Mouse (Mus musculus) lung, postnatal 0 days (tissue): ENCODE measurements around the gene Ppp2r3c.

Experiments
- CTCF ChIP-seq: IDR thresholded peaks from 2 replicates; pipeline ENCODE4 v1.5.1; 2016; ENCODE audit warnings: antibody characterized with exemption, mild to moderate bottlenecking
- EP300 ChIP-seq: IDR thresholded peaks from 2 replicates; pipeline ENCODE4 v1.6.1; 2016; ENCODE audit warnings: antibody characterized with exemption, mild to moderate bottlenecking, control low read depth

DNA sequence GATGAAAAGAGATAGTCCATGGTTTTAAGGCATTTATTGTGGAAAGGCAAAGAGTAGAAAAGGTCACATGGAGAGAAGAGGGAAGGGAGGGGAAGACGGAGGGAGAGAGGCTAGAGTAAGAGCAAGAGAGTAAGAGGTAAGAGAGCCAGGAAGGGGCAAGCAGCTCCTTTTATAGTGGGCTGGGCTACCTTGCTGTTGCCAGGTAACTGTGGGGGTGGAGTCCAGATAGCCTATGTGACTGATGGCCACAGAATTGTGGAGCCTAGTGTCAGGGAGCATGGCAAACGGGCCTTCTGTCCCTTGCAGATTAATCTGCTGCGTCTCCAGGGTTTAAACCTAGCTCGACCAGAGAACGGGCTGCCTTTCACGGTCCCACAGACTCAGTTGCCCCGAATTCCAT, 9.0 kb upstream of the Ppp2r3c start:
- TF ChIP-seq CTCF (no peak), EP300 (no peak)
